Comparison of ENCODE assay signal across 17 mouse cellular contexts in the genomic region with DNA sequence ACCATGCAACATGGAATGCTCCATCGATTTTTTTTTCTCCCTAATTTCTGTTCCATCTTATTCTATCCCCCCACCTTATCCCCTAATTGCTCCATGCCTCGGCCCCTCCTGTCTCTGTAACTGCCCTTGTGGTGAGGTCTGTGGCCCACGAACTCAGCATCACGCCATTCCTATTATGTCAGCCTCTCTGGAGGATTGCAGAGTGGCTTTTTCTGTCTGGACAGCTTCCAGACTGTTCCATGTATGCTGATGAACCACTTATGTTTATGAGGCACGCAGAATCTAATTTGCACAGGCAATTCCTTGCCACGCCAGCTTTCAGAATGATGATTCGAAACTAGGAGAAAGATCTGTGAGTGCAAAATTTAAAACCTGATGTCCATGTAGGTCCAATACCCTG.
A peak's percentile ranks its signal among the peaks of the same experiment; 100 is the strongest.
DNase-seq lines count a peak whose midpoint lies in the region; ATAC-seq and TF ChIP-seq lines count a peak whose summit lies in the region.
"Had no signal": no experiment of that assay in that cellular context is flagged by ENCODE, and none has a peak within 500 bp of the region (broad histone marks: within the 10 kb centered on the region; RNA-seq: fewer than 3 reads in every experiment).

No protein-coding gene starts in this region.

- WGBS in heart, embryonic 15.5 days, result 45% methylated on average over 7 of the region's 7 CpGs
- 79% methylated on average over 7 of the region's 7 CpGs for WGBS in heart, embryonic 11.5 days (ENCODE audit: insufficient replicate concordance)
- WGBS in lung, embryonic 14.5 days, result 74% methylated on average over 7 of the region's 7 CpGs
- WGBS in lung, postnatal 0 days, result 69% methylated on average over 7 of the region's 7 CpGs
- 48% methylated on average over 7 of the region's 7 CpGs for WGBS in embryonic facial prominence, embryonic 14.5 days
- WGBS in stomach, postnatal 0 days, result 61% methylated on average over 7 of the region's 7 CpGs

- DNase-seq in lung, embryonic 14.5 days, result peak; percentile 9
- DNase-seq in lung, postnatal 0 days (ENCODE audit: low spot score), result no peak
- peak; percentile 77 for DNase-seq in MN1 (ENCODE audit: low spot score)
- peak; percentile 50 for DNase-seq in embryonic facial prominence, embryonic 14.5 days (ENCODE audit: low spot score)
- no peak for DNase-seq in stomach, postnatal 0 days (ENCODE audit: low spot score)
- no peak for DNase-seq in adrenal gland, postnatal 10 days
- DNase-seq: cerebellum, adult 11 months; cerebellum, postnatal 14 days; embryo, embryonic 11 days; gastrocnemius, postnatal 25 days; kidney, adult 8-10 months; thymus, adult 2 months had no signal

- ATAC-seq in heart, embryonic 15.5 days (replicated peaks; ENCODE audit: insufficient number of reproducible peaks, insufficient read depth, low FRiP score, low read depth), result no peak
- ATAC-seq in heart, embryonic 11.5 days (replicated peaks; ENCODE audit: insufficient number of reproducible peaks, low FRiP score, low TSS enrichment), result no peak
- no peak for ATAC-seq in lung, embryonic 14.5 days (ENCODE audit: insufficient read depth)
- ATAC-seq in lung, postnatal 0 days, result no peak
- no peak for ATAC-seq in embryonic facial prominence, embryonic 14.5 days (ENCODE audit: low read depth)
- no peak for ATAC-seq in stomach, postnatal 0 days (ENCODE audit: low FRiP score, low TSS enrichment)
- ATAC-seq: inflammation-experienced regulatory T-cells, adult 6 months had no signal

- TF ChIP-seq EP300 in lung, postnatal 0 days (IDR thresholded peaks at IDR 0.05), result no peak
- no peak for TF ChIP-seq EP300 in stomach, postnatal 0 days (optimal IDR thresholded peaks at IDR 0.05)

- TF ChIP-seq CTCF in lung, embryonic 14.5 days (IDR thresholded peaks at IDR 0.05; ENCODE audit: low read depth), result no peak
- TF ChIP-seq CTCF in lung, postnatal 0 days (IDR thresholded peaks at IDR 0.05), result no peak
- no peak for TF ChIP-seq CTCF in stomach, postnatal 0 days (IDR thresholded peaks at IDR 0.05; ENCODE audit: low read depth)

- H3K27me3 ChIP-seq in heart, embryonic 15.5 days, result no peaks in the 10 kb centered on the region
- H3K27me3 ChIP-seq in heart, embryonic 11.5 days (ENCODE audit: control insufficient read depth, insufficient read depth, low read length), result no peaks in the 10 kb centered on the region
- no peaks in the 10 kb centered on the region for H3K27me3 ChIP-seq in lung, embryonic 14.5 days (ENCODE audit: insufficient read depth, low read length)
- H3K27me3 ChIP-seq in lung, postnatal 0 days (replicated peaks; ENCODE audit: insufficient read depth, low read length), result no peaks in the 10 kb centered on the region
- no peaks in the 10 kb centered on the region for H3K27me3 ChIP-seq in embryonic facial prominence, embryonic 14.5 days (replicated peaks; ENCODE audit: control insufficient read depth, insufficient read depth, low read length)
- no peaks in the 10 kb centered on the region for H3K27me3 ChIP-seq in stomach, postnatal 0 days (ENCODE audit: control insufficient read depth, insufficient read depth, low read length)
- H3K27me3 ChIP-seq: heart, embryonic 13.5 days had no signal

- H3K36me3 ChIP-seq in heart, embryonic 15.5 days, result no peaks in the 10 kb centered on the region
- H3K36me3 ChIP-seq in heart, embryonic 11.5 days (ENCODE audit: control insufficient read depth, insufficient read depth, low read length), result no peaks in the 10 kb centered on the region
- no peaks in the 10 kb centered on the region for H3K36me3 ChIP-seq in lung, embryonic 14.5 days (ENCODE audit: insufficient read depth)
- no peaks in the 10 kb centered on the region for H3K36me3 ChIP-seq in lung, postnatal 0 days (ENCODE audit: insufficient read depth, low read length)
- no peaks in the 10 kb centered on the region for H3K36me3 ChIP-seq in embryonic facial prominence, embryonic 14.5 days (ENCODE audit: control insufficient read depth, insufficient read depth, low read length)
- no peaks in the 10 kb centered on the region for H3K36me3 ChIP-seq in stomach, postnatal 0 days (ENCODE audit: control insufficient read depth, insufficient read depth, low read length)
- H3K36me3 ChIP-seq: heart, embryonic 13.5 days had no signal

- no peak overlapping the region for H3K4me2 ChIP-seq in heart, embryonic 15.5 days
- no peak overlapping the region for H3K4me2 ChIP-seq in heart, embryonic 11.5 days
- H3K4me2 ChIP-seq in lung, embryonic 14.5 days, result no peak overlapping the region
- H3K4me2 ChIP-seq in lung, postnatal 0 days (replicated peaks; ENCODE audit: low read depth, low read length), result no peak overlapping the region
- no peak overlapping the region for H3K4me2 ChIP-seq in embryonic facial prominence, embryonic 14.5 days (ENCODE audit: low read depth, low read length)
- no peak overlapping the region for H3K4me2 ChIP-seq in stomach, postnatal 0 days (replicated peaks; ENCODE audit: low read depth)
- H3K4me2 ChIP-seq: heart, embryonic 13.5 days had no signal

- H3K9ac ChIP-seq in heart, embryonic 15.5 days, result no peak overlapping the region
- H3K9ac ChIP-seq in heart, embryonic 11.5 days (ENCODE audit: low read depth, low read length), result no peak overlapping the region
- H3K9ac ChIP-seq in lung, embryonic 14.5 days, result no peak overlapping the region
- H3K9ac ChIP-seq in lung, postnatal 0 days (replicated peaks; ENCODE audit: low read depth), result no peak overlapping the region
- no peak overlapping the region for H3K9ac ChIP-seq in embryonic facial prominence, embryonic 14.5 days (ENCODE audit: low read depth, low read length)
- no peak overlapping the region for H3K9ac ChIP-seq in stomach, postnatal 0 days (ENCODE audit: low read length)
- H3K9ac ChIP-seq: heart, embryonic 13.5 days had no signal

- no peak overlapping the region for H3K4me3 ChIP-seq in heart, embryonic 15.5 days
- H3K4me3 ChIP-seq in heart, embryonic 11.5 days (ENCODE audit: low read depth, low read length), result no peak overlapping the region
- no peak overlapping the region for H3K4me3 ChIP-seq in lung, embryonic 14.5 days (ENCODE audit: low read depth, low read length)
- no peak overlapping the region for H3K4me3 ChIP-seq in lung, postnatal 0 days (ENCODE audit: low read depth, low read length)
- no peak overlapping the region for H3K4me3 ChIP-seq in embryonic facial prominence, embryonic 14.5 days (ENCODE audit: low read depth, low read length)
- H3K4me3 ChIP-seq in stomach, postnatal 0 days (ENCODE audit: low read depth, low read length), result no peak overlapping the region
- H3K4me3 ChIP-seq: heart, embryonic 13.5 days; myocyte had no signal

- H3K4me1 ChIP-seq in heart, embryonic 15.5 days (replicated peaks), result peaks cover 40% of the 10 kb centered on the region
- H3K4me1 ChIP-seq in heart, embryonic 11.5 days (ENCODE audit: control insufficient read depth, insufficient read depth, low read length), result peaks cover 30% of the 10 kb centered on the region
- H3K4me1 ChIP-seq in lung, embryonic 14.5 days (ENCODE audit: insufficient read depth), result no peaks in the 10 kb centered on the region
- H3K4me1 ChIP-seq in lung, postnatal 0 days (ENCODE audit: insufficient read depth, low read depth, low read length), result no peaks in the 10 kb centered on the region
- peaks cover 8% of the 10 kb centered on the region for H3K4me1 ChIP-seq in embryonic facial prominence, embryonic 14.5 days (ENCODE audit: control insufficient read depth, insufficient read depth, low read length)
- 0 out of 2 replicates have a peak, but pooled peaks cover 1% of the 10 kb centered on the region for H3K4me1 ChIP-seq in stomach, postnatal 0 days (replicated peaks; ENCODE audit: control insufficient read depth, insufficient read depth)

- no peaks in the 10 kb centered on the region for H3K9me3 ChIP-seq in heart, embryonic 15.5 days (replicated peaks)
- no peaks in the 10 kb centered on the region for H3K9me3 ChIP-seq in heart, embryonic 11.5 days (replicated peaks; ENCODE audit: control insufficient read depth, low read length)
- H3K9me3 ChIP-seq in lung, embryonic 14.5 days (ENCODE audit: low read depth, low read length), result no peaks in the 10 kb centered on the region
- H3K9me3 ChIP-seq in lung, postnatal 0 days (ENCODE audit: low read length), result no peaks in the 10 kb centered on the region
- no peaks in the 10 kb centered on the region for H3K9me3 ChIP-seq in embryonic facial prominence, embryonic 14.5 days (ENCODE audit: control insufficient read depth, low read length)
- H3K9me3 ChIP-seq in stomach, postnatal 0 days (ENCODE audit: control insufficient read depth, low read length), result no peaks in the 10 kb centered on the region
- H3K9me3 ChIP-seq: heart, embryonic 13.5 days had no signal

- peak overlapping the region; percentile 31; the same call in 1 of the 2 replicates for H3K27ac ChIP-seq in heart, embryonic 15.5 days
- H3K27ac ChIP-seq in heart, embryonic 11.5 days (ENCODE audit: low read depth, low read length), result no peak overlapping the region
- H3K27ac ChIP-seq in lung, embryonic 14.5 days (ENCODE audit: low read depth), result no peak overlapping the region
- no peak overlapping the region for H3K27ac ChIP-seq in lung, postnatal 0 days (ENCODE audit: low read length)
- H3K27ac ChIP-seq in embryonic facial prominence, embryonic 14.5 days (replicated peaks; ENCODE audit: low read depth, low read length), result no peak overlapping the region
- no peak overlapping the region for H3K27ac ChIP-seq in stomach, postnatal 0 days (replicated peaks)

Comparison
In these comparisons a context has a peak if more than half of its experiments do, and no peak if none do; other contexts are left out.
1. DNase-seq: peak in lung, embryonic 14.5 days (single experiment), MN1 (single experiment) and embryonic facial prominence, embryonic 14.5 days (single experiment); none in lung, postnatal 0 days (single experiment), stomach, postnatal 0 days (single experiment) and adrenal gland, postnatal 10 days (single experiment).